Mouse (Mus musculus) lung, adult 2 months (tissue): ENCODE data around the gene Zc3h18. TPM values are rescaled to one million over a fixed set of nuclear protein-coding genes. Genes with fewer than 3 reads are reported as not detected.

Source experiments
- DNase-seq: peaks from one replicate; pipeline ENCODE4 v3.0.0; 2022
- H3K4me1 ChIP-seq: fragments of 200-500 bp; 2 replicates; pipeline ENCODE4 v1.6.1; 2011; ENCODE audit warnings: low read length; ENCODE audit not compliant: control insufficient read depth, insufficient read depth
- H3K4me3 ChIP-seq: fragments of 200-500 bp; replicated peaks from 2 replicates; pipeline ENCODE3; 2011; ENCODE audit warnings: low read depth, mild to moderate bottlenecking, control low read depth, low read length; ENCODE audit errors: extremely low read depth
- CTCF ChIP-seq: fragments of 200-500 bp; IDR thresholded peaks from 2 replicates; pipeline ENCODE4 v1.5.1; 2011; ENCODE audit warnings: mild to moderate bottlenecking, low read length, control low read depth; ENCODE audit not compliant: insufficient read depth
- POLR2A ChIP-seq: fragments of 200-500 bp; IDR thresholded peaks from 2 replicates; pipeline ENCODE4 v1.6.1; 2011; ENCODE audit warnings: low read depth, mild to moderate bottlenecking, control low read depth, low read length, borderline replicate concordance; ENCODE audit errors: extremely low read depth
- WGBS: fragments of 180-500 bp; shearing (Covaris S2); methylation state at CpG from one replicate; pipeline ENCODE4 v1.1.7; 2018; 5-methylcytosine and 5-hydroxymethylcytosine counted together
- polyA plus RNA-seq: library from polyadenylated mRNA; depleted of rRNA; stranded (reverse); fragments of >200 nt; gene quantifications from 2 replicates; pipeline ENCODE4 v1.2.3, GENCODE M21; 2012

Zc3h18 gene
- polyA plus RNA-seq, 1 experiment, result 26.8 TPM

DNA sequence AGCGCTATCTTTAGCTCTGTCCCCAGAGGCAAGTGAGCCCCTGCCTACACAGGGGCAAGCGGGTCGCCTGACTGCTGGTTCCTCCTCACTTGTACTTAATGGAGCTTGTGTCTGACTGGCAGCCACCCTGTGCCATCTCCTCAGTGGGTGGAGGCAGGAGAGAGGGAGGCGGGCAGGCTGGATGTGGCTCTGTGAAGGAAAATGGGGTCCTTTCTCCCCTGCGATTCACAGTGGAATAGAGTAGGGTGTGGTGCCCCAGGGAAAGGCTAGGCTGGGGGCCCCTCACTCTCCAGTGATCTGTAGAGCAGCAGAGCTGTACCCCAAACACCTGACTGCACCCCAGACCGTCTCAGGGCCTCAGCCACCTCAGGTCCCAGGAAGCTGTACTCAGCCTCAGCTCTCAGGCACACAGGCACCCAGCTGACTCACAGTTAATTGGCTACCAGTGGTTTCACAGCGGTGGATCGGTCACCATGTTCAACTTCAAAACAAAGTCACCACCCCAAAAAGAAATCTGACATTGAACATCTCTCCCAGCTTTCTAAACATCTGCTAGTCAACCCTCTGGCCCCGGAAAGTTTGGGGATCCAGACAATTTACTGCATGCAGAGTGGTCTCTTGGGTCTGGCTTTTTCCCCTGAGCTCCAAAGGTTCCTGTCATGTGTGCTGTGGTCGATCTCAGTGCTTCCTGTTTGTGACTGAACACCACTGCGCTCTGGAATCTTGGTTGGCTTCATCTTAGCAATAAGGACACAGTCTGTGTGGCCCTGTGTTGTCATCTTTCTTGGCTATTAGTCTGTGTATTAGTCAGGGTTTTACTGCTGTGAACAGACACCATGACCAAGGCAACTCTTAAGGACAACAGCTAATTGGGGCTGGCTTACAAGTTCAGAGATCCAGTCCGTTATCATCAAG, 31.0 kb upstream of the Zc3h18 start:
- Histone ChIP-seq H3K4me3 (no peak overlapping the region), H3K4me1 (peaks cover 6% of the 10 kb centered on the region; the same call in 1 of the 2 replicates)
- TF ChIP-seq CTCF (no peak), POLR2A (no peak)
- WGBS, result 60% methylated on average over 12 of the region's 12 CpGs
- no peak for DNase-seq

DNA sequence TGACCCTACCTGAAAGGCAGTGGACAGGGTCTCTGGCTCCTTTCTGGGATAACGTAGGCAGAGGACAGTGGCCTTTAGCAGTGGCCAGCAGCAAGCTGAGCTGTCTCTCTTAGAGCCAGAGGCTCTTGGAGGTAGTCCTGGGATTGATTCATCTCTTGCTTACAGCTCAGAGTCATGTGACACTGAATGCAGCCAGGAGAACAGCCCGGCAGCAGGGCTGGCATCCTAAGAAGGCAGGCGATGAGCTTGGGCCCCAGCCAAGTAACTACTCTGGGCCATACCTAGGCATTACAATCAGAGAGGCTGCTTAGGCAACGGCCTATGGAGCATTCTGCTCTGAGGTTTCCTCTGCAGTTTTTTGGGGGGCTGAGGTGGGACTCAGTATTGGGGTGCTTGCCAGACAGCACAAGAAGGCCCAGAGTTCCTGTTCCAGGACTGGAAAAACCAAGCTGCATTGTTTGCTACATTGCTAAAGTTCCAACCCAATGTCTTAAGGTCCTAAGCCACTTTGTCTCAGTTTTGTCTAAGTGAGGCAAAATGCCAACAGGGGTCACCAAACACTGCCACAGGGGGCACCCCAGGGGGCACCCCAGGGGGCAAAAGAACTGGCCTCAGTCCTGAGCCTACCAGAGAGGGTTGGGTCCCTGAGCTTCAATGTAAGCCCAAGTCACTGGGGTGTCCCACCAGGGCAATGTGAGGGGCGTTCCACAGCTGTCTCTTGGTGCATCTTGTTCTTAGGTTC, 28.4 kb upstream of the Zc3h18 start:
- 58% methylated on average over 5 of the region's 5 CpGs for WGBS
- TF ChIP-seq POLR2A, result no peak
- no peak for TF ChIP-seq CTCF
- H3K4me1 ChIP-seq, result peaks cover 4% of the 10 kb centered on the region; the same call in 1 of the 2 replicates
- DNase-seq, result no peak
- H3K4me3 ChIP-seq, result no peak overlapping the region

DNA sequence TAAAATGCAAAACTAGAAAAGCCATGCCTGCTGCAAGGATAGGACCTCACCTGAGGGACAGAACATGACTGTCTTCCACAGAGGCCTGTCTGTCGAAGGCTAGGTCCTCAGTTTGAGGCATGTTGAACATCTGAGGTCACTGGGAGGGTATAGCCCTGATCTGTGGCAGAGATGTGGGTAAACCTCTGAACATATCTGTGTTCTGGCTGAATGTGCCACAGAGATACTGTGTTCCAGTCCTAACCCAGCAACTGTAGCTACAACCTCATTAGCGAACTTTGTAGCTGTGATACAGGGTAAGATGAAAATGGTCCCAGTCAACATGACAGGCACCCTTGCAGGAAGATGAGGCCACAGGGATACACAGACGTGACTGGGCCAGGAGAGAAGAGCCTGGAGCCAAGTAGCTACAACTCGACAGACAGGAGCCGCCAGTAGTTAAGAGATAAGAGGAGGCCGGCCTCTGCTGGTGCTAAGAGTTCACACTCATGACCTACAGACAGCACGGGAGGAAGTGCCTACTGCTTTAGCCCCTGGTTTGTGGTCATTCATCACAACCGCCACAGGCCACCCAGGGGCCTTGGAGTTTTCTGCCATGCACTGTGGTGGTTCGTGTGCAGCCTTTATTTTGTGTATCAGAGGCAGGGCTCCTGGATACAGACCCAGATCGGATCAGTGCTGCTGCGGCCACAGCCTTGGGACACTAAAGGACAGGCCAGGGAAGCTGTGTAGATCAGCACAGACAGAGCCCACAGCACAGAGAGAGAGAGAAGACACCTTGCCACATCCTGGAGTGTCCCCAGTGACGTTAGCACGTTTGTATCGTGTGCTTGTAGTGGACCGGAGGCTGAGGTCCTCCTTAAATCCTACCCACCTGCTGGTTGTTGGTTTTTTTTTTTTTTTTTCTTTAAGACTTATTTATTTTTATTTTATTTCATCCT, 26.8 kb upstream of the Zc3h18 start:
- 49% methylated on average over 15 of the region's 15 CpGs for WGBS
- TF ChIP-seq POLR2A (no peak), CTCF (no peak)
- DNase-seq, result no peak

DNA sequence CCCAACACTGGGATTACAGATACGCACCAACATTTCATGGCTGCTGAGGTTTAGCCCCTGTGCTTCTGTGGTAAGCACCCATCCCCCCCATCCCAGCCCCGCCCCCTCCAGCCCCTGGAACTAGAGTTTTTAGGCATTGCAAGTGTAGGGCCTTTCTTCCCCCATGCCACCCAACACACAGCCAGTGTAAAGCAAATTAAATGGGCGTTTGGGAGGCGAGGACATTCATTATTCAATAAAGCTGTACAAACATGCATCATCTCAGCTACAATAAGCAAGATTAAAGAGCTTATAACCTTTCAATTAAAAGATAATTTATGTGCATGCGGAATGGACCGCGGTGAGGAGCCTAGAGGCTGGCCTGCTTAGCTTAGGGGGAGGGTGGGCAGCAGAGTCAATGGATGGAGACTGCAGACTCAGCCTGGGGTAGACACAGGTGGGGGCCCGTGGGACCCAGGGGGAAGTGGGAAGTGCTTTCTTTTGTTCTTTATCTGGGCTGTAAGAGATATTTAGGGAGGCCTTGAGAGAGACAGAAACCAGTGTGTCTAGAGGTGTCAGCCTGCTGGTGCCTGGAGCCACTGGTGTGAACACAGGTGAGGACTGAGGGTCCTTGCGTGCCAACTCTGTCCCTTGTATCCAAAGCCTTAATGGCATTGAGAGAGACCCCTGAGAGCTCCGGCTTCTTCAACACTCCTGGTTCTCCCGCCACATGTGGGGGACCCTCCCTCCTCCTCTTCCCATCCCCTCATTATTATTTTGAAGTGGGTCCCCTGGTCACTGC, 25.9 kb upstream of the Zc3h18 start:
- DNase-seq, result no peak
- 56% methylated on average over 11 of the region's 11 CpGs for WGBS
- Histone ChIP-seq H3K4me3 (no peak overlapping the region), H3K4me1 (no peaks in the 10 kb centered on the region)
- no peak for TF ChIP-seq POLR2A
- TF ChIP-seq CTCF, result no peak

More for the DNA sequence above, 26.8 kb upstream of the Zc3h18 start:
- Histone ChIP-seq H3K4me3 (no peak overlapping the region), H3K4me1 (no peaks in the 10 kb centered on the region)

DNA sequence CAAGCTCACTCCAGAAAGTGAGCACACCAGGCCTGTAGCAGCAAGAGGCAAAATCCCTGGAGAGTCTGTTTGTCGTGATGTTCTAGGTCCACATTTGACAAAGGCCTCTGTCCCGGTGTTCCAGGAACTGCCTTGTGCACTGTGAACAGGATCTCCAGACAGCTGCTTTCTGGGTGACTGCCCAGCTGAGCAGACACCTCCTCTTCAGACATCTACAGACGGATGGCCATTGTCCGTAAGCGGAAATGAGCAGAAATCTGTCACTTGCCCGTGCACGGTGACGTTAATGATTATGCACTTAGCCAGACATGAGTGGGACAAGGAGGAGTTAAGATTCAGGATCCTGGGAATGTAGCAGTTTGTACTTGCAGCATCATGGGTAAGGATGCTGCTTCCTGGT, 22.3 kb upstream of the Zc3h18 start:
- WGBS, result 61% methylated on average over 8 of the region's 8 CpGs
- TF ChIP-seq CTCF (no peak), POLR2A (no peak)
- Histone ChIP-seq H3K4me1 (no peaks in the 10 kb centered on the region; the same call in 1 of the 2 replicates), H3K4me3 (no peak overlapping the region)
- no peak for DNase-seq

DNA sequence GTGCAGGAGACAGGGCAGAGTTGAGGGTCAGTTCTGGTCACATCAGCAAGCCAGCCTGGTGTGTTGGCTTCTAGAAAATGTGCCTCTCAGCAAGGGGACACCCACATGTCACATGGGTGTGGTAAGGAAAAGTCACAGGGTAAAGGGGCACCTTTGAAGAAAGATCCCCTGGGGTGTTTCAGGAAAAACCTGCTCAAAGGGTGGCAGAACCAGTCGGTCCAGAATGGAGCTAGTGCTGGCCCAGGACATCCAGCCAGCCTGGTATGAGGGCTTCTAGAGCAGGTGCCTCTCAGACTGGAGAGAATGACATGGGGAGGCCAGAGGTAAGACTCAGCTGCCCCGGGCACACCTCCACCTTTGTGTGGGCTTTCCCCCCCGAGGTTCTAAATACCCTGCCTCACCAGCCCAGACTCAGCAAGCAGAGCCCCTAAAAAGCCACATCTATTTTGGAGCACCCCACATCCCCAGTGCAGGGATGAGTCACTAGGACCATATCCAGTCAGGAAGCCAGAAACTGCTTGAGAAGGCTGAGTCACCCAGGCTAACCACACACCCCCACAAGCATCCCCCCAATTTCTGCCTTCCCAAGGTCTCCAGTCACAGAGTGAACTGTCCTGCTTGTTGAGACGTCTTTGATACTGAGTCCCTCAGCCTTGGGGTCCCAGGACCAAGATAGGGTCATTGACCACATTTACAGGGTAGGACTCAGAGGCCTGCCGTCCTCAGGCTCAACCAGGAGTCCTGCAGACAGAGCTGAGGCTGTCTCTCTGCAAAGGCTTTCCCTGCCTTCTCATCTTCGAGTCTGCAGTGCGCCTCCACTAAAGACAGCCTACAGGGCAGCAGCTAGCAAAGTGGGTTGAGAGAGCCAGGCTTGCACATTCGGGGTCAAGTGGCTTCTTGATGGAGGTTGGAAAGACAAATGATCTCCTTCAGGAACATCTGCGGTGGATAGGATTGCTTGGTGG, 20.5 kb upstream of the Zc3h18 start:
- H3K4me1 ChIP-seq, result no peaks in the 10 kb centered on the region; the same call in 1 of the 2 replicates
- TF ChIP-seq POLR2A, result no peak
- TF ChIP-seq CTCF, result no peak
- 58% methylated on average over 9 of the region's 9 CpGs for WGBS
- no peak for DNase-seq
- H3K4me3 ChIP-seq, result no peak overlapping the region

DNA sequence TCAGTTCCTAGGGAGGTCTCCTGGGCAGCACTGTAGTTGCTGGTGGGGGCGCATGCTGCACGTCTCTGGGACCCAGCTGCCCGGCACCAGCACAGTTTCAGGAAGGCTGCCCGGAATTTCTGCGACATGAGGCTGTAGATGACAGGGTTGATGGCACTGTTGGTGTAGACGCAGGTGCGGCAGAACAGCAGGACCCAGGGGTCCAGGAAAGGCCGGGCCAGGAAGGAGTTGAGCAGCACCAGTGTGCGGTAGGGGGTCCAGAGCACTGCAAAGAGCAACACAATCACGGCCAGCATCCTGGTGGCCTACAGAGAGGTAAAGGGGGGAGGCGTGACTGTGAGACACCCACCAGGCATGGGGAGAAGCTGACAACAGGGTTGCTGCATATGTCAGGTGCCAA, 19.2 kb upstream of the Zc3h18 start:
- DNase-seq, result no peak
- TF ChIP-seq CTCF, result no peak
- TF ChIP-seq POLR2A, result no peak
- Histone ChIP-seq H3K4me3 (no peak overlapping the region), H3K4me1 (no peaks in the 10 kb centered on the region; the same call in 1 of the 2 replicates)
- 72% methylated on average over 11 of the region's 11 CpGs for WGBS
